Mouse (Mus musculus) megakaryocyte progenitor cell, adult 5-6 weeks (primary cell): ENCODE measurements around the gene 6430531B16Rik. TPM values are rescaled to one million over a fixed set of nuclear protein-coding genes. Genes with fewer than 3 reads are reported as not detected.

Source experiments
- ATAC-seq: replicated peaks from 2 replicates; pipeline ENCODE4 v1.8.0; 2016; ENCODE audit warnings: mild to moderate bottlenecking, moderate TSS enrichment, inconsistent platforms; ENCODE audit not compliant: poor library complexity
- total RNA-seq, 2 experiments: library from RNA; stranded (forward) in 1 of 2; stranded (reverse) in 1 of 2; fragments of 157-497, 149-512 nt in 1 of 2; fragments of 200-1000 nt in 1 of 2; gene quantifications; 2 replicates each; pipeline versions ENCODE4 v1.2.3 to v1.2.4; 2015 to 2017

6430531B16Rik gene
- total RNA-seq, 2 experiments from 2014 or later = 0.10 TPM; not detected in 1

DNA sequence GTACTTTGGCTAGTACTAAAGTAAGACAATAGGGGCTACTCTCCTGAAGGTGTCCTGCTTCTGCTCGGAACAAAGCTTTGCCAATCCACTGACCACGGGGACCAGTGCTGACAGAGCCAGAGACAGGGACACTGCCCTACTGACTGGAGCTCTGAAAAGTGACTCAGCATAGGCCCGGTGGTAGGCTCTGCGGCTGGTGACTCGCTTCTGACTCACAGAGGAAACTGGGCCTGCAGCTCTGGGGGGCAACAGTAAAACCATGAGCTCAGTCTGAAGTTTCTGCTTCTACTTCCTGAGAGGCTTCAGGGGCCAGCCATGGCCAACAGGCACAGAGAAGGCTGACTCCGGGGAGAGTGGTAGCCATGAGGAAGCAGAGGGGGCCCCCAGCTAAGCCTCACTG, 7.1 kb downstream of the 6430531B16Rik start:
- peak; percentile 57 for ATAC-seq

DNA sequence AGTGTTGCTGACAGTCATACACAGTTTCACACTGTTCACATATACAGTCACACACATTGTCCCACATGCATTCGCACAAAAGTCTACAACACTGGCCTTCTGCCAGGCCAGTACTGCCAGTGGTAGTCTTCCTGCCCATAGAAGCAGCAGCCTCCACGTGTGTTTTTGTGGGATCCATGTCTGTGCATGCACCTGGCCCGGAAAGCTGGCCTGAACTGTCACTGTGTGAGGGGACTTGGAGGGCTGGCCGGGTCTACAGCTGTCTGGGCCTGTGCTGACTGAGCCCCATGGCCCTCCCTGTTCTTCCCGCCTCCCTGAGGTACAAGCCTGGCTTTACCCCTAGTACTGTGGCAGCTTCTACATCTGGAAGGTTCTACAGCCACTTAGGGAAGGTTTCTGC, 7.6 kb downstream of the 6430531B16Rik start:
- ATAC-seq = no peak

DNA sequence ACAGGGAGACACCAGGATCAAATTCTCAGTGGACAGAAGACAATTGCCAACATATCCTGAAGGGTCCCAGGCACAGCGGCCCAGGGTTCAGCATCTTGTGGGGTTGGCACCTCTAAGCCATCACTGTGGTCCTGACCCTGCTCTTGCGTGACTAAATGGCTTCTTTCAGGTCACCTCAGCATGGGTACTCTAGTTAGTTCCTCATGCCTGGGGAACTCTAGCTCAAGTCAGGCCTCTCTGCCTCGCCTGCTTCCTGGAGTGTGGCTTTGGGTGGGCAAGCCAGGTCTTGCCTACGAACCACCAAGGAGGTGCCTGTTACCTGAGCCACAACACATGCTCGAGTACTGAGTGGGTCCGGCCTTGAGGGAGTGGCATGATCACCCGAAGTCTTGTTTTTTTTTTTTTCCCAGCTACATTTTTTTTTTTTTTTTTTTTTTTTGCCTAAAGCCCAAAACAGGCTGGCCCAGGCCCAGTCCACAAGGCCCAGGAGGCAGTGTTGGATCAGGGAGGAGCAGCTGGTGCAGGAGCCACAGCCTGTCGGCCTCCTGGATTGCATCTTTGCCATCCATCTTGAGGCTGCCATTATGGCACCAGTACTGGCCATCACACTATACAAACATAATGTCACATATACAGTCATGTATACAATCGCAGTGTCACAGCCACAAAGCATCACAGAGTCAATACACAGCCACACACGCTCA, 8.2 kb downstream of the 6430531B16Rik start:
- no peak for ATAC-seq

DNA sequence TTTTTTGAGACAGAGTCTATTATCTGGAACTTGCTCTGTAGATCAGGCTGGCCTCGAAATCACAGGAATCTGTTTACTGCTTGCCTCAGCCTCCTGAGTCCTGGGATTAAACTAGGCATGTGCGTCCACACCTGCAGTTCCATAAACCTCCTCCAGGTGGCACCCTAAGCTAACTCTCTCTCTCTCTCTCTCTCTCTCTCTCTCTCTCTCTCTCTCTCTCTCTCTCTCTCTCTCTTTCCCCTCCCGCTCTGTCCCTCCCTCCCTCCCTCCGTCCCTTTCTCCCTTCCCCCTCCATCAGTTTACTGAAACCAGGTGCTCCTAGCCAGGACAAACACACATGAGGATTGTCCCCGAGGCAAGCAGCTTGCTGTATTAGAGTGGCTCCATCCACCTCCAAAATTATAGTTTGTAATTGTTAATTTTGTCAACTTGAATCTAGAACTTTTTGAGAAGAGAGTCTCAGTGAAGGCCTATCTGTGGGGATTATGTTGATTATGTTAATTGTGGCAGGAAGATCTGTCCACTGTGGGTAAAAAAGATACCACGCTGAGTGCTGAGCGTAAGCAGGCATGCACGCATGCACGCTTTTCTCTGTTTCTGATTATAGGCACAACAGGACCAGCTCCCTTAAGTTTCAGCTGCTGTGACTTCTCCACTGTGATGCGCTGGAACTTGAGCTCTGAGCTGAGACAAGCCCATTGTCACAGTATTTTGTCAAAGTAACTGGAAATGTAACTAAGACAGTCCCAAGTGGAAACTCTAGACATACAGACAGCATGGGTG, 9.0 kb downstream of the 6430531B16Rik start:
- ATAC-seq = peak; percentile 43

DNA sequence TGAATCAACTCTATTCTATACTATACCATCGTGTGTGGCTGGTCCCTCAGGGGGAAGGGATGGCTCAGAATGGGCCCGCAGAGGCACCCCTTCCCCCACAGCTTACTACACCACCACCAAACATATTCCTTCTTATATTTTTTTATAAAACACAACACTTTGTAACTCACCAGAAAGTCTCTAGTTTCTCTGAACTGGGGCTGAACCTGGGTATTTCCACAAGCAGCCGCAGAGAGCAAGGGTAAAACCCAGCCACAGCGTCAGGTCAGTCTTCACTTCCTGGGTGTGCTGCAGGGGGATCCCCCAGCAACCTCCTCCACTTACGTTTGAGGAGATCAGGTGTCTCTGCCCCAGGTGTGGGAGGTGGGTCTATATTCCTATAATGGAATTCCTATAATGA, 10.1 kb downstream of the 6430531B16Rik start:
- no peak for ATAC-seq

DNA sequence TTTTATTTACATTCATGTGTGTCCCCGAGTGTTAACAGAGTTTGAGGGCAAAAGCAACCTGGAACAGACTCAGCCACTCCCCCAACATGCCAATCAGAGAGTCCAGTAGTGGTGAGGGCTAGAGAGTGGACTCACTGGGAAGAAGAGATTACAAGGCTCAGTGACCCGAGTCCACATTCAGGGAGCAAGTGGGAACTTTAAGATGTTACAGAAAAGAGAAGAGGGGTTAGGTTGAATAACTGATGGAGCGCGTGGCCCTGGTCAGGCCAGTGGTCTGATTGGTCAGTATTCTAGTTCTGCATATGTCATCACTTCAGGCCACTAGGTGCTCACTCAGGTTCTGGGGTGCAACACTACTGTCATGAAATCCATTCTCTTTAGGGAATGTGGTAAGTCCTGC, 11.4 kb downstream of the 6430531B16Rik start:
- no peak for ATAC-seq

DNA sequence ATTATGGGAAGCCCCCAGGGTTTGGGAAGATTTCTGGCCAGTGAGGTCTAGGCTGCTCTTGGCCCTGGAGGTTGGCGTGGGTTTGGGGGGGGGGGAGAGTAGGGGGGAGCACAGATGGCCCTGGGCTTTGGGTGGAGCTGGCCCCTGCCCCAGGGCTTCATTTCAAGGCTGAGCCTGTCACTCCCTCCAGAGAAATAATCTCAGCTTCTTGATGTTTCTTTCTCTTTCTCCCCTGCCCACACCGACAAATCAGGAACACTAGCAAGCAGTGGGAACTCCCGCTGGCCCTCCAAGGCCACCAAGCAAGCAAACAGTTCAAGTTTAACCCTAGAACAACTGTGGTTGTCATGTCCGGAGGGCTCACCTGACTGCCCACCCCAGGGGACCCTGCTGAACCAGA, 14.7 kb downstream of the 6430531B16Rik start:
- ATAC-seq = no peak

DNA sequence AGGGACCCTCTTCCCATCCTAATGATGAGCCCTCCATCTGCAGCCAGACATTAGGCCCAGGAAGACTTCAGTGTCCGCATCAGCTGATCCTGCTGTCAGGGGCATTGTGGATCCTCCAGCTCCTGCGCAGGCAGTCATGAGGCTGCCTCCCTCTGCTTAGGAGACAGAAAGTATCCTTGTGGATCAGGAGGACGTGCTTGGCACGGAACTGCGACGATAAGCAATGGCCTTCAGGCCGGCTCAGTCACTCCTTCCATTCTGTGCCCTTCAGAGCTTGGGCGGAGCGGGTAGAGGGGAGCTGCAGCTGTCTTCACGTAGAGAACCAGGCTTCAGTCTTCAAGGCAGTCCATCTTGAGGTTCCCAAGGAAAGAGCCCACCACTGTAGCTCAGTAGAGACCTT, 17.4 kb downstream of the 6430531B16Rik start:
- no peak for ATAC-seq

DNA sequence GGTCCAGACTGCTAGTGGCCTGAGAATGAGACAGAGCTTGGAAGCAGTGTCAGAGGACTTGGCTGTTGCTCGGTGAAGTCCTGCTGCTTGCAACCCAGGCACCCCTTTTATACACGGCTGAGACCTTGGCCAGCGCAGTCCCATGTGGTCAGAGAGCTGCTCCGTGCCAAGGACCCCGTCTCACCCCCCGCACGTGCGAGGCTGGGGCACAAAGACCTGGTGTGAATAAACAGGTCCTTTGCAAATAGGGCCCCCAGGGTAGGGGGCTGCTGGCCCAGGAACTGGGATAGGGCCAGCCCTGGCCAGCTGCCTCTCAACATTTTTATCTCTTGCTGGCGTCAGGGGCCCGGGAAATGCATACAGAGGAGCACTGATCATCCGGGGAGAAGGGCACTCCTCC, 20.6 kb downstream of the 6430531B16Rik start:
- no peak for ATAC-seq

DNA sequence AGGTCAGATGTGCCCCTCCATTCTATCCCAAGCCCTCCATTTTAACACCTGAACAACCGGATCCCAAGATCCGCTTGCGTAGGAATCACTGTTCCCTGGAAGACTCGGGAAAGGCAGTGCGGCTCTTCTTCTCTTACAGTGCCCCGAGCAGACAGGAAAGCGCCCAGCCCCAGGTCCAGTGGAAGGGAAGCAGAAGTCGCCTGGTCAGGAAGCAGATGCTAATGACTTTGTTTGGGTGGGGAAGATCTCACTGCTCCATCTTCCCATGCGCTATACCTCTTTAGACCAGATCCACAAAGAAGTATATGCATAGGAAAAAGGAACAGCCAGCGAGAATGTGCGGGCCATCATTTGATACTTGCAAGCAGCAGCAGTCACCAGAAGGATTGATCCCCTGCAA, 21.1 kb downstream of the 6430531B16Rik start:
- peak; percentile 62 for ATAC-seq

DNA sequence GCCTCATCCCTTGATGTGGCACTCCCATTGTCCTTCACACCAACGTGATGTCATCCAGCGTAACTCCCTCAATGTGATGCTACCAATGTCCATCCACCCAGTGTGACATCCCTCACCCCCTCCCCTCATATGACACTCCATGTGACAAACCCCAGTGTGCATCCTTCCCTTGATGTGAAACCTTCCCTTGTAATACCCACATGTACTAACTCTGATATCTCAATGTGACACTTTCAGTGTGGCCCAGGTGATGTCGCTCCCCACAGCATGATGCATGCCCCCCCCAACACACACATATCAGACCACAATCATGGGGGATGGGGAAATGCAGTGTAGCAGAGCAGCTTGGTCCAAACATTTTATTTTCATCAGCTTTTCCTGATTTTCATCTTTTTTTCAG, 21.9 kb downstream of the 6430531B16Rik start:
- ATAC-seq = no peak

DNA sequence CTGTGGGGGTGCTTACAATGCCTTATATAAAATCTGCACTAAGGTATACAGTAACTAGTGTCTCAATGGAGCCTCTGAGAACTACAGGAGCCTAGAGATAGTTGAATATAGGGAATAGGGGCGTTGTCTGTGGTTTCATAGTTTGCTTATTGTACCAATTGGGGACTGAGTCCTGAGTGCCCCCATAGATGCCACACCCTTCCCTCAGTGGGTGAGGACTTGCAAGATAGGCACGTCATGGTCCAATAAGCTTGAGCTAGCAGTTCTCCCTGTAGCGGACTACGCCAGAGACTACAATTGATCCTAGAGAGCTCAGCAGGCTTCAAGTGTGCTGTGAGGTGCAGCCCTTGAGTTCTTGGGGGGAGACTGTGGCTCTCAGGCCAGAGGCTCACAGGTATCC, 23.1 kb downstream of the 6430531B16Rik start:
- peak; percentile 70 for ATAC-seq

DNA sequence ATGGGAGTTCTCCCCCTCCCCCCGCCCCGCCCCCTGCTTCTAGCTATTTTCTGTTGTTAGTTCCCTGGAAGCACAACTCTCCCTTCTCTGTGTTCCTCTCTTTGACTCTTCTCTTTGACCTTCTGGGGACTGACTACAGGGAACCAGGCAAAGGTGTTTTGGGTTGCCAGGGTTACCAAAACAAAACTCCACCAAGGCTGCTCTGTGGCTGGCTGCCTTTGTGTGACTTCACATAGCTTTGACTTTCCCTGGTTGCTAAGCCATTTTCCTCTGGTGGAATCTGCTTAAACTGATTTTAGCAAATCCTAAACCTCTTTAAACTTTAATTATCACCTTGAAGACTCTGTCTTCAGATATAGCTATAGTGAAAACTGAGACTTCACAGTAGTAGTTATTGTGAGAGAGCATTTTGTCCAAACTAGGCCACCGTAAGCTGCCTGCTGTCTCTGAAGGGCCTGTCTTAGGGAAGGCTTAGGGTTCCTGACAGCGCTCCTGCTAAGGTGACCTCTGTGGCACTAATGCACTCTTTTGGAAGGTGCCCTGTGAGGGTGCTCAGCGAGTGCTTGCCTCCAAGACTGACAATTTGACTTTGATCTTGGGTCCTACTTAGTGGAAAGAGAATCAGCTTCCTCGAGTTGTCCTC, 26.4 kb downstream of the 6430531B16Rik start:
- ATAC-seq = no peak

DNA sequence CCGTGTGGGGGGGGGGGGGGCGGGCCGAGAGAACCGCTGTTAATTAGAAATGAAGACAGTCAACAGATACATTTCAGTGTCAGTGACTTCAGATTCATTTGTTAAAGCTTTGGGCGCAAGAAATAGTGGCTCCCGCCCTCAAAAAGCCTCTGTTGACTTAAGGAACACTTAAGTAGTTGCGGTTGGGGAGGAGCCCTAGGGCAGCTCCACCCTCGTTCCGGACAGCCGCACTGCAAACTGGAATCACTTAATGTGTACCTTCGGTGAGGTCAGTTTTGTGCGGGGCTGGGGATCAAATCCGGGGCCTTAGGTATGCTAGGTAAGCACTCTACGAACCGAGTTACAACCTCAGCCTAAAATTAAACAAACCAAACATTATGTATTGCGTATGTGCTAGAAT, 27.5 kb downstream of the 6430531B16Rik start:
- ATAC-seq = peak; percentile 55

DNA sequence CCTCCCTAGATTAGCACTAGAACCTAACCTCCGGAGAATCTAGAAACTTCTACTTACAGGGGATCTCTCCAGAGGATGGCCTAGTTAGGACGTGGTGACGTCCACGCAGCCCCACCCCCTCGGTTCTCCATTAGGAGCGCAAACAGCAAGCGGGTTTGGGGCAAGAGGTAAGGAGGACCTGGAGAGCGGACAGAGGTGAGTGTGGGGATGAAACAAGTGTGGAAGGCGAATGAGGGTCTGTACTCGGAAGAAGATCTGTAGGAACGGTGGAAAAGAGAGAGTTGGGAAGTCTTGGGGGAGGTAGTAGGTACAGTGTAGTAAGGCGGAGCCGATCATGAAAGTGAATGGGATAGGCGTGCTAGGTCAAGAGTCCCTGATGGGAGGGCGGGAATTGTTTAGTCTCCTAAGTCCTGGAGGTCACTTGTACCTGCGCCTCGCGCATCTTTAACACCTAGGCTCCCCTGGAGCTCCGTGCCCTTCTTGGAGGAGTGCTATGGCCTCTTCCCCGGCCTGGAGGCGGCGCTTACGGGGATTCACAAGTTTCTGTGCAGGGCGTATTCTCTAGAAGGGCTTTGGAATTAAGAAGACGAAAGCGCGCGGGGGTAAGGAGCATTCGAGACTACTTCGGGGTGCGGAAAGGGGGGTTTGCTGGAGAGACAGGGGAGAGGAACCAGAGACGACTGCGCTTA, 28.1 kb downstream of the 6430531B16Rik start:
- ATAC-seq = peak; percentile 64

DNA sequence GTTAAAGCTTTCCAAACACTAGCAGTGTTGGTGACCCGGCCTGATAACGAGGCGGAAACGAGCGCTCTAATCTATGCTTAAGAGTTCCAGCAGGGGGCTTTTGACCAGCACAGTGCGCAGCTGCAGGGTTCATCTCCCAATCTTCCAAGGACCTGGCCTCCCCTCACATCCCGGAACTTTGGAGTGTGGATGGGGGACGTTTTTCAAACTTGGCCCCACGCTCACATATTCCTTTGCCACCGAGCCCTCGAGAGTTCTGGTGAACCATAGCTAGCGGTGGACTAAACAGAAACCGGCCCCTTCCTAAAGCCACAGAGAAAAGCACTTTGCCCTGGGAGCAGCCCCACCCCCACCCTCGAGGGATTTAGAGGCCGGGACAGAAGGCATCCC, 28.7 kb downstream of the 6430531B16Rik start:
- ATAC-seq = peak; percentile 76

DNA sequence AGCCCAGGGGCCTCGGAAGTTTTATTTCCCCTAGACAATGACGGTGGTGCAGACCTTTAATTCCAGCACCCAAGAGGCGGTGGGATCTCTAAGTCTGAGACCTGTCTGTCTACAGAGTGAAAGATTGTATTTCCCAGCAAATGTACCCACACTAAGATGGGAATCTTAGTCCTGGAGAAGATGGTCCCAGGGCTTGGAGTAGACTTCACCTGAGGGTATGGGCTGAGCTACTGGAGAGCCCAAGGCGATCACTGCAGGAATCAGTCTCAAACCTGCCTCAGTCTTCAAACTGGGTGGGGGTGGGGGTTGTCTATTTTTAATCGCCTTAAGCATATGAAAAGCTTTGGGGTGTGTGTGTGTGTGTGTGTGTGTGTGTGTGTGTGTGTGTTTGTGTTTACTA, 32.5 kb downstream of the 6430531B16Rik start:
- ATAC-seq = no peak

DNA sequence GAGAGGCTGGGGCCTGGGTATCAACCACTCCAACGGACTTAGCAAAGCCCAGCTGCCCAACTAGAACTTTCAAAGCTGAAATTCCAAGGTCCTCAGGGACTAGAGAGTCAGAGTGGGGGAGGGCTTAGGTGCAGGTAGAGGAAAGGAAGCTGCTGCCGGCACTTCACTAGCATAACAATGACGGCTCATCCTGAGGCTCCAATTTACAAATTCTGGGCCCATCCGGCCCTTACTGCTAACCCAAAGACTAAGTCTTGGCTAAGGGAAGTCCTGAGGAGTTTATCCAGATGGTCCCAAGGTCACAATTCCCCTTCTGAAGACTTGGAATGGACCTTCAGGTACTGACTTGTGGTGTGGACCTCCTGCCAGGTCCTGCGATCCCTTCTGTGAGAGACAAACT, 33.0 kb downstream of the 6430531B16Rik start:
- ATAC-seq = no peak

DNA sequence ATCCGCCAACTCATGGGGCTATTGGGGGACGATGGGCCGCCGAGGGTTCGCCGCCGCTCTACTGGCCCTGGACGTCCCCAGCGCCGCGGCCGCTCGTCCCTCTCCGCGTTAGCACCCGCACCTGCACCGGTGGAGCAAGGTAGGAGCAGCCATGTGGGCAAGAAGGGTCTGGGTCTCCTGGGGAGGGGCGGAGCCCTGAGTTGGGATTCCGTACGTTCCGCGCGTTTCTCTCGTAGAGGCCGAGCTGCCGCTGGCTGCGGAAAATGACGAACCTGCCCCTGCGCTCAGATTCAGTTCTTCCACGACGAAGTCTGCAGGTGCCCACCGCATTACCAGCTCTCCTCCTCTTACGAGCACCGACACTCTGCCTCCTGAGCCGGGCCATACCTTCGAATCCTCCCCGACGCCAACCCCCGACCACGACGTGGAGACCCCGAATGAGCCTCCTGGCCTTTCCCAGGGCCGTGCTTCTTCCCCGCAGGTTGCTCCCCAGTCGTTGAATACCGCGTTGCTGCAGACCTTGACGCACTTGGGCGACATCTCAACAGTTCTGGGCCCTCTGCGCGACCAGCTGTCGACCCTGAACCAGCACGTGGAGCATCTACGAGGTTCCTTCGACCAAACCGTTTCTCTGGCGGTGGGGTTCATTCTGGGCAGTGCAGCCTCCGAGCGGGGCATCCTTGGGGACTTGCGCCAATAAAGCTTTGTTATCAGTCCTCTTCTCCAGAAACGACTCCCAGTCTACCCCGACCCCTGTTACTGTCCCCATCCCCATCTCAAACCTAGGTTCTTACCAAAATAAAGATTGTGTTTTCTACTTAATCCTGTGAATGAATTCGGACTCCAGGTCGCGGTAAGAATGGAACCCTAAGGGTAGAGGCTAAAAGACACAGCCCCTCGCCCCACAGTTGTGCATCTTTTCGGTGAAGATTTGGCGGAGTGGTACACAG, 34.0 kb downstream of the 6430531B16Rik start:
- ATAC-seq = no peak

DNA sequence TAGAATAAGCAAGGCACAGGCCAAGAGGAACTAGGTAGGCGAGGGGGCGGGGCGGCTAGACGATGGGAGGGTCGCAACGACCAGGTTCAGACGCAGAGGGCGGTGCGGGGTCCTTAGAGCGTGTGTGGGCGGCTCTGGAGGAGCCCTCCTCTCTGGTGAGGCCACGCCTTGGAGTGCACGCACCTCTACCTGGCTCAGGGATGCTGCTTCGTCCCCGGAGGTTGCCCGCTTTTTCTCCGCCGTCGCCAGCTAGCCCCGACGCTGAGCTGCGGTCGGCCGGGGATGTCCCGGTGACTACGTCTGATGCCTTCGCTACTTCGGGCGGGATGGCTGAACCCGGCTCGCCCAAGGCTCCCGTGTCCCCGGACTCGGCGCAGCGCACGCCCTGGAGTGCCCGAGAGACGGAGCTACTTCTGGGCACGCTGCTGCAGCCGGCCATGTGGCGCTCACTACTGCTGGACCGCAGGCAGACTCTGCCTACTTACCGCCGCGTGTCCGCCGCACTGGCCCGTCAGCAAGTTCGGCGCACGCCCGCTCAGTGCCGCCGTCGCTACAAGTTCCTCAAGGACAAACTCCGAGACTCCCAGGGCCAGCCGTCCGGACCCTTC, 34.8 kb downstream of the 6430531B16Rik start, which contains the start of gene Utf1:
Utf1 (plus strand) TSS at position 116 of the 608 bp plus-strand sequence.
- peak; percentile 62 for ATAC-seq
